Mouse (Mus musculus): ENCODE measurements around the gene Inpp5a. TPM values are rescaled to one million over a fixed set of nuclear protein-coding genes. Genes with fewer than 3 reads are reported as not detected.

The Inpp5a gene
- 11.0 and 28.1 TPM in 2 replicates for polyA plus RNA-seq (2011; ENCODE audit: insufficient read depth, insufficient read length, low replicate concordance, missing spikeins)

DNA sequence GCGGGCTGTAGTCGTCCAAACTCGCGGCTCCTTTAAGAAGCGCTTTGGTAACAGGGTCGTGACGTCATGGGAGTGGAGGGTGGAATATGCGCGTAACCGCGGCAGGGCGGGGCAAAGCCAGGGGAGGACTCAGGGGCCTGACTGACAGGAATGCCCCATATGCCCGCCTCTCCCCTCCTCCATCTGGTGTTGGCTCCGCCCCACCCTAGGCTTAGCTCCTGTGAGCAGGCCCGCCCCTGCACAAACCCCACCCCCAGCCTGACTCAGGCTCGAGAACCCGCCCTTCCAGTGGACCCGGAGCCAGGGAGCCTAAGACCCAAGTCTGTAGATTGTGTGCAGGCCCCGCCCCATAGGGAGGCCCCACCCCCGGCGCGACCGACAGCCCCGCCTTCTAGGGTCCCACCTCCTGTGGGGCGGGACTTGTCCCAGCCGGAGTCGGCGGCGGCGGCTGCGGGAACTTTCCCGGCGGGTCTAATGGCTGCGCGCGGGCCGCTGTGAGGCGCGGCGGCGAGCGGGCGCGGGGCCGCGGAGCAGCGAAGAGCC, at the start of gene Inpp5a:
Gene Inpp5a, plus strand, starts transcription at position 440 of the 543 bp plus-strand sequence.
- Histone ChIP-seq H3K4me1 (ENCODE audit: control insufficient read depth, insufficient read depth, low read length) (peaks cover 4% of the 10 kb centered on the region), H3K27ac (ENCODE audit: control insufficient read depth, insufficient read depth, low read depth, low read length, poor library complexity) (peak within 1 kb of the TSS; percentile 92), H3K4me3 (replicated peaks; ENCODE audit: control insufficient read depth, low read depth, low read length) (peak within 1 kb of the TSS; percentile 73)
- under 1% methylated on average over 42 of the region's 47 CpGs for WGBS
- TF ChIP-seq CTCF (IDR thresholded peaks at IDR 0.05; ENCODE audit: control insufficient read depth, insufficient read depth, low read length) (no peak), POLR2A (IDR thresholded peaks at IDR 0.05; ENCODE audit: borderline replicate concordance, control insufficient read depth, low read depth, low read length) (peak; percentile 19; the same call in 1 of the 2 replicates)

DNA sequence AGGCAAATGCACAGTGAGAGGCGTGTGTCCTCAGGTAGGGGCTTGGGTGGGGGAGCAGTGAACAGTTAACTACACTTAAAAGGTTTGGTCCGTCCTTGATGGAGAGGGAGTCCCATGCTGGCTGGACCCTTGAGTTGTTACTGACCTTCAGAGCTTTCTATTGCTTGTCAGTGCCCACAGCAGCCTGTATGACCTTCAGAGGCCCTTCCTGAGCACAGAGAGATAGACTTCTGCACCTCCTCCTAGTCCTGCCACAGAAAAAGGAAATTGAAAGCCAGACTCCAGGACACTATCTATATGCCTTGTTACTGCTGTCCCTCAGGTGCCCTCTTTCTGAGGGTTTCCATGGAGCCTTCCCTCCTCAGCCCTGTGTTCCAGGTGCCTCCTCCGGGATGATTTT, 49.7 kb upstream of the Inpp5a start:
- no peak for TF ChIP-seq CTCF (IDR thresholded peaks at IDR 0.05; ENCODE audit: control insufficient read depth, insufficient read depth, low read length)
- TF ChIP-seq POLR2A (IDR thresholded peaks at IDR 0.05; ENCODE audit: borderline replicate concordance, control insufficient read depth, low read depth, low read length) = no peak
- no peaks in the 10 kb centered on the region for H3K4me1 ChIP-seq (ENCODE audit: control insufficient read depth, insufficient read depth, low read length)
- 82% methylated on average over 3 of the region's 3 CpGs for WGBS
- H3K4me3 ChIP-seq (replicated peaks; ENCODE audit: control insufficient read depth, low read depth, low read length) = no peak overlapping the region
- no peak overlapping the region for H3K27ac ChIP-seq (ENCODE audit: control insufficient read depth, insufficient read depth, low read depth, low read length, poor library complexity)

DNA sequence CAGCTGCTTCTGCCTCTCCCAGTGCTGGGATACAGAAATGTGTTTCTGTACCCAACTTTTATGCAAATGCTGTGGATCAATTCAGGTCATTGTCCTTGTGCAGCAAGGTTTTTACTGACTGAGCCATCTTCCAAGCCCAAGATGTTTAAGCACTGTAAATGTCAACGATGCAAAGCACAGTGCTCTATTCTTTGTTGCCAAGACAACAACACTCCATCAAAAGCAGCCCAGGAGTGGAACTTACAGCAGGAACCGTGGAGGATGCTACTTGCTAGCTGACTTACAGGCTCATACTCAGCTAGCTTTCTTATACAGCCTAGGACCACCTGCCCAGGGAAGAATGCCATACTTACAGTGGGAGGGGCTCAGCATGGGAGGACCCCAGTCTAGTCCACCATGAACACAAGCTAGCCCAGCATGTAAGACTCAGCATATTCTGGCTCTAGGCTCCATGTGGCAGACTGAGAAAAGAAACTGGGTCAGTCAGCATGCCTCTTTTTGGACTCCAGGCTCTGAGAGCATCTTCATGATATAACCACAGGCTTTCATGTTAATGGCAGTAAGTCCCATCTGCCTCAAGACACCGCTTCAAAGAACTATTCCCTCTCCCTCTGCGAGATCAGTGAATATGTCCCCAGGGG, 47.8 kb upstream of the Inpp5a start:
- TF ChIP-seq POLR2A (IDR thresholded peaks at IDR 0.05; ENCODE audit: borderline replicate concordance, control insufficient read depth, low read depth, low read length) (no peak), CTCF (IDR thresholded peaks at IDR 0.05; ENCODE audit: control insufficient read depth, insufficient read depth, low read length) (no peak)
- H3K27ac ChIP-seq (ENCODE audit: control insufficient read depth, insufficient read depth, low read depth, low read length, poor library complexity) = no peak overlapping the region
- 77% methylated on average over 4 of the region's 4 CpGs for WGBS
- H3K4me3 ChIP-seq (replicated peaks; ENCODE audit: control insufficient read depth, low read depth, low read length) = no peak overlapping the region
- H3K4me1 ChIP-seq (ENCODE audit: control insufficient read depth, insufficient read depth, low read length) = no peaks in the 10 kb centered on the region

DNA sequence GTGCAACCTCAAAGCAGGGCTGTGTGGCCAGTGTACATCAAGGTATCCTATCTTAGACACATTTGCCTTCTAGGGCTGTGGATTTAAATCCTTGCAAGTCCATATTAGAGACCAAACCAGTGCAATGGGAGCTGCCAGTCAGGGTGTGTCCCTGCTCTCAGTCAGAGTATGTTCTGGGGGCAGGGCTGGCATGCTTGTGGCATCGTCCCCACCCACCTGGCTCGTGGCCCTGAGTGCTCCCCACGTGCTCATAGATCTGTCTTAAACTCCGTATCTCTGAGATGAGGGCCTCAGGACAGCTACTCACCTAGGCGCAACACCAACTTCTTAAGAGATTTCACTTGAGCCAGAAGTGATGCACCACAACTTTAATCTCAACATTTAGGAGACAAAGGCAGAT, 46.1 kb upstream of the Inpp5a start:
- TF ChIP-seq CTCF (IDR thresholded peaks at IDR 0.05; ENCODE audit: control insufficient read depth, insufficient read depth, low read length) (no peak), POLR2A (IDR thresholded peaks at IDR 0.05; ENCODE audit: borderline replicate concordance, control insufficient read depth, low read depth, low read length) (no peak)
- Histone ChIP-seq H3K4me1 (ENCODE audit: control insufficient read depth, insufficient read depth, low read length) (no peaks in the 10 kb centered on the region), H3K27ac (ENCODE audit: control insufficient read depth, insufficient read depth, low read depth, low read length, poor library complexity) (no peak overlapping the region), H3K4me3 (replicated peaks; ENCODE audit: control insufficient read depth, low read depth, low read length) (no peak overlapping the region)
- WGBS = 72% methylated on average over 5 of the region's 5 CpGs

DNA sequence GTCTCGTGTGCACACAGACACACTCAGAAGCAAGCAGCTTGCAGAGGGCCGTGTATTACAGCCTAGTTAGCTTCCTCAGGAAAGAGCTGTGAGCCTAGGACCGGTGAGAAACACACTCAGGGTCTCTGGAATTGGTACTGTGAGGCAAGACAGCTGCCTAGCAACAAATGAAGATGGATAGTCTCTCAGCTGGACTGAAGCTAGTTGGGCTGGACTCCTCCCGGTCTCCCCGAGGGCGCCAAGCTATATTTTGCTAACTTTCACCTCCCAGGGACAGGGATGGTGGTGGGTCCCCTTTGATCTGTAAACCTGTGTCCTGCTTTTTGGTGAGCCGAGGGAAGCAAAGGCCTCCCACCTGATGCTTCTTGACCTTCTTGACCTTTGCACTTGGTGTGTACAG, 41.9 kb upstream of the Inpp5a start:
- Histone ChIP-seq H3K4me1 (ENCODE audit: control insufficient read depth, insufficient read depth, low read length) (no peaks in the 10 kb centered on the region), H3K27ac (ENCODE audit: control insufficient read depth, insufficient read depth, low read depth, low read length, poor library complexity) (no peak overlapping the region), H3K4me3 (replicated peaks; ENCODE audit: control insufficient read depth, low read depth, low read length) (no peak overlapping the region)
- 62% methylated on average over 7 of the region's 7 CpGs for WGBS
- TF ChIP-seq POLR2A (IDR thresholded peaks at IDR 0.05; ENCODE audit: borderline replicate concordance, control insufficient read depth, low read depth, low read length) (no peak), CTCF (IDR thresholded peaks at IDR 0.05; ENCODE audit: control insufficient read depth, insufficient read depth, low read length) (no peak)

DNA sequence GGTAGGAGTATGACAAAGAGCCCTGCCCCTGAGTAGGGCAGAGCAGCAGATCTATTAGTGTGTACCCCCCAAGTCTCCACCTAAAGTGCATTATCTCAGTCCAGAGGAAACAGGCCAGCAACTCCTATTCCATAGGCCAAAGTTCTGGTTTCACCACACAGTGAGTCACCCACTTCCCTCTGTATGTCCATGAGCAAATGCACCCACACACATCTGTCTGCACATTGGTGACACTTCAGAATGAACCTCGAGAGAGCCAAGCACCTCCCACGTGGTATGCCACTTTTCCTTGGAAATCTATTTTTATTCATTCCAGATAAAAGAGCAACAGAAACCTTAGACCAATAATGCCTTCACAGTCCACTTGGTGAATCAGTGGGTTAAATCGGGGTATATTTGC, 38.3 kb upstream of the Inpp5a start:
- H3K27ac ChIP-seq (ENCODE audit: control insufficient read depth, insufficient read depth, low read depth, low read length, poor library complexity) = no peak overlapping the region
- 23% methylated on average over 3 of the region's 3 CpGs for WGBS
- no peak for TF ChIP-seq POLR2A (IDR thresholded peaks at IDR 0.05; ENCODE audit: borderline replicate concordance, control insufficient read depth, low read depth, low read length)
- no peak for TF ChIP-seq CTCF (IDR thresholded peaks at IDR 0.05; ENCODE audit: control insufficient read depth, insufficient read depth, low read length)

DNA sequence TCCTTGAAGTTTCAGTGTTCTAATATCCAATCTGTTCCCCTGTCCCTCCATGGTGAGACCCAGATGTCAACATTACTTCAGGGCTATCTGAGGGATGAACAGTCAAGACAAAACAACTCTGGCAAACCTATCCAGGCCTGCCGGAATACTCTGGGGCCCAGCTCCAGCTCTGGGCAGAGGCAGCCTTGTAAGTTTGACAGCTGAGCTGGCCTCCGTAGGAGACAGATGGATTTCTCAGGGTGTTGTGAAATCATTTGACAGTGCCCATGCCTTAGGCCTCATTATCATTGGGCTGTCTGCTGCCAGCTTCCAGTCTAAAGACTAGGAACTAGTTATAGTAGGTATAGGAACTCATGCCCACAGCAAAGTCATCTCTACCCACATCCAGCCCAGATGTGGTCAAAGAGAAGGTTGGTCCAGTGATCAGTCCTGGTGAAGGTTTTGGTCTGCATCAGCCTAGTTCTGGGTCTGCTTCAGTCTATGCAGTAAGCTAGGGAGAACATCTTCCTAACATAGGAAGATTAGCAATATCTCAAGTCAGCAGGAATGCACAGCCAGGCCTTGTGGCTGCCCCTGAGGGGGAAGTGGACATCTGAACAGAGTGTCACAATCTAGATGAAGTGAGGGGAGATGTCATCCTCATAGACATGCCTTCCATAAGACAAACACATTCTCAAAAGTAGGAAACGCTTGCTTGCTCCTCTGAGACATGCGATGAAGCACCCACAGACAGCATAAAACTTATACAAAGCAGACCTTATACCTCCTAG, 34.4 kb upstream of the Inpp5a start:
- WGBS = 72% methylated on average over 4 of the region's 4 CpGs
- TF ChIP-seq POLR2A (IDR thresholded peaks at IDR 0.05; ENCODE audit: borderline replicate concordance, control insufficient read depth, low read depth, low read length) (no peak), CTCF (IDR thresholded peaks at IDR 0.05; ENCODE audit: control insufficient read depth, insufficient read depth, low read length) (no peak)

More for the DNA sequence above, 38.3 kb upstream of the Inpp5a start:
- H3K4me1 ChIP-seq (ENCODE audit: control insufficient read depth, insufficient read depth, low read length) = no peaks in the 10 kb centered on the region
- H3K4me3 ChIP-seq (replicated peaks; ENCODE audit: control insufficient read depth, low read depth, low read length) = no peak overlapping the region

DNA sequence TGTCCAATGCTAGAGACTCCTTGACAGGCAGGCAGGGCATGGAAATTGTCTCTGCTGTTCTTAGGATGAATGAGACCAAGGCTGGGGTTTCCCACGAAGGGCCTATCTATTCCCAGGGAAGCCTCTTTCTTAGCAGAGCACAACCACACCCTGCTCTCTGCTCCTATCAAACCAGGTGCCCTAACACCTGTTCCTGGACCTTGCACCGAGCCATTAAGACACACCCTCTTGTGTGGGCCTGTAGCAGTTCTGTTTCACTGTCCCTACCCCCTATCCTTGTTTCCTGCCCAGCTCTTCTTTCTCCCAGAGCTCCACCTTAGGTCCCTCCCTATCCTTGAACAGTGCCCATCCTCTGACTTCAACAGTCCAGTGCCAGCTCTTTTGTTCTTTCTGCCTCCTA, 31.9 kb upstream of the Inpp5a start:
- 73% methylated on average over 2 of the region's 2 CpGs for WGBS
- TF ChIP-seq CTCF (IDR thresholded peaks at IDR 0.05; ENCODE audit: control insufficient read depth, insufficient read depth, low read length) (no peak), POLR2A (IDR thresholded peaks at IDR 0.05; ENCODE audit: borderline replicate concordance, control insufficient read depth, low read depth, low read length) (no peak)
- Histone ChIP-seq H3K4me3 (replicated peaks; ENCODE audit: control insufficient read depth, low read depth, low read length) (no peak overlapping the region), H3K27ac (ENCODE audit: control insufficient read depth, insufficient read depth, low read depth, low read length, poor library complexity) (no peak overlapping the region), H3K4me1 (ENCODE audit: control insufficient read depth, insufficient read depth, low read length) (no peaks in the 10 kb centered on the region)

More for the DNA sequence above, 34.4 kb upstream of the Inpp5a start:
- no peak overlapping the region for H3K4me3 ChIP-seq (replicated peaks; ENCODE audit: control insufficient read depth, low read depth, low read length)
- no peak overlapping the region for H3K27ac ChIP-seq (ENCODE audit: control insufficient read depth, insufficient read depth, low read depth, low read length, poor library complexity)
- no peaks in the 10 kb centered on the region for H3K4me1 ChIP-seq (ENCODE audit: control insufficient read depth, insufficient read depth, low read length)
